Mouse (Mus musculus): Measurements from ENCODE around the gene 2610528A11Rik.

Gene 2610528A11Rik

GRCm38 (mm10) chr14:37094436-37094835 lies 19.4 kb downstream of the 2610528A11Rik start:
- no peak for DNase-seq (ENCODE audit: low read depth, low spot score)

- DNase-seq (ENCODE audit: low read depth, low spot score): peak; percentile 15
Measured at GRCm38 (mm10) chr14:37083755-37084154, 30.1 kb downstream of the 2610528A11Rik start.

GRCm38 (mm10) chr14:37080724-37081123 lies 33.1 kb downstream of the 2610528A11Rik start:
- peak; percentile 45 for DNase-seq (ENCODE audit: low read depth, low spot score)

- no peak for DNase-seq (ENCODE audit: low read depth, low spot score)
Measured at GRCm38 (mm10) chr14:37068516-37068915, 45.3 kb downstream of the 2610528A11Rik start.

- DNase-seq (ENCODE audit: low read depth, low spot score): no peak
Measured at GRCm38 (mm10) chr14:37067629-37068028, 46.2 kb downstream of the 2610528A11Rik start, which contains the start of gene Lrit2. TSS of gene Lrit2 (plus strand) at chr14:37067929.

GRCm38 (mm10) chr14:37066636-37067035 lies 47.2 kb downstream of the 2610528A11Rik start:
- DNase-seq (ENCODE audit: low read depth, low spot score): peak; percentile 84

GRCm38 (mm10) chr14:37064849-37065248 lies 49.0 kb downstream of the 2610528A11Rik start:
- DNase-seq (ENCODE audit: low read depth, low spot score): peak; percentile 8

Measured in brain, adult 2 months (tissue).